Mouse (Mus musculus) neural tube, embryonic 14.5 days (tissue): Measurements from ENCODE around the gene Dcn. TPM values are rescaled to one million over a fixed set of nuclear protein-coding genes. Genes with fewer than 3 reads are reported as not detected.

Source experiments
- ATAC-seq: fragments of 200-750 bp; cut with Nextera tagmentation; 2 replicates; pipeline ENCODE4 v1.8.0; 2017; ENCODE audit warnings: low read depth, mild to moderate bottlenecking, moderate TSS enrichment, moderate library complexity
- H3K27ac ChIP-seq: fragments of 300-500 bp; sonication (generic); 2 replicates; pipeline ENCODE4 v1.5.1; 2014; ENCODE audit warnings: low read depth, mild to moderate bottlenecking, control low read depth, low read length, moderate library complexity, mixed read lengths
- H3K27me3 ChIP-seq: fragments of 300-500 bp; sonication (generic); 2 replicates; pipeline ENCODE4 v1.6.1; 2014; ENCODE audit warnings: low read length; ENCODE audit not compliant: control insufficient read depth, insufficient read depth
- H3K36me3 ChIP-seq: fragments of 300-500 bp; sonication (generic); 2 replicates; pipeline ENCODE4 v1.6.1; 2014; ENCODE audit warnings: low read length, mixed read lengths; ENCODE audit not compliant: control insufficient read depth, insufficient read depth
- H3K4me1 ChIP-seq: fragments of 300-500 bp; sonication (generic); 2 replicates; pipeline ENCODE4 v1.6.1; 2014; ENCODE audit warnings: low read length; ENCODE audit not compliant: control insufficient read depth, insufficient read depth
- H3K4me2 ChIP-seq: fragments of 300-500 bp; sonication (generic); 2 replicates; pipeline ENCODE4 v1.6.1; 2014; ENCODE audit warnings: mild to moderate bottlenecking, low read depth, low read length, control low read depth
- H3K4me3 ChIP-seq: fragments of 300-500 bp; sonication (generic); 2 replicates; pipeline ENCODE4 v1.5.1; 2014; ENCODE audit warnings: low read depth, low read length, control low read depth, mixed read lengths
- H3K9ac ChIP-seq: fragments of 300-500 bp; sonication (generic); replicated peaks from 2 replicates; pipeline ENCODE4 v1.6.1; 2014; ENCODE audit warnings: low read depth, mild to moderate bottlenecking, control low read depth, low read length, mixed read lengths
- H3K9me3 ChIP-seq: fragments of 300-500 bp; sonication (generic); 2 replicates; pipeline ENCODE4 v1.6.1; 2016; ENCODE audit warnings: low read length; ENCODE audit not compliant: control insufficient read depth
- WGBS: fragments of 180-500 bp; shearing (Covaris S2); extraction: QIAGEN DNeasy Blood & Tissue Kit; methylation state at CpG from one replicate; pipeline ENCODE4 v1.1.7; 2014; 5-methylcytosine and 5-hydroxymethylcytosine counted together
- polyA plus RNA-seq: library from polyadenylated mRNA; unstranded; fragments of >200 nt; fragmentation: Nextera tagmentation; extraction: Ambion mirVana; gene quantifications from 2 replicates; pipeline ENCODE4 v1.2.1, GENCODE M21; 2014

Gene Dcn
- polyA plus RNA-seq, result 28.5 and 152 TPM in 2 replicates

DNA sequence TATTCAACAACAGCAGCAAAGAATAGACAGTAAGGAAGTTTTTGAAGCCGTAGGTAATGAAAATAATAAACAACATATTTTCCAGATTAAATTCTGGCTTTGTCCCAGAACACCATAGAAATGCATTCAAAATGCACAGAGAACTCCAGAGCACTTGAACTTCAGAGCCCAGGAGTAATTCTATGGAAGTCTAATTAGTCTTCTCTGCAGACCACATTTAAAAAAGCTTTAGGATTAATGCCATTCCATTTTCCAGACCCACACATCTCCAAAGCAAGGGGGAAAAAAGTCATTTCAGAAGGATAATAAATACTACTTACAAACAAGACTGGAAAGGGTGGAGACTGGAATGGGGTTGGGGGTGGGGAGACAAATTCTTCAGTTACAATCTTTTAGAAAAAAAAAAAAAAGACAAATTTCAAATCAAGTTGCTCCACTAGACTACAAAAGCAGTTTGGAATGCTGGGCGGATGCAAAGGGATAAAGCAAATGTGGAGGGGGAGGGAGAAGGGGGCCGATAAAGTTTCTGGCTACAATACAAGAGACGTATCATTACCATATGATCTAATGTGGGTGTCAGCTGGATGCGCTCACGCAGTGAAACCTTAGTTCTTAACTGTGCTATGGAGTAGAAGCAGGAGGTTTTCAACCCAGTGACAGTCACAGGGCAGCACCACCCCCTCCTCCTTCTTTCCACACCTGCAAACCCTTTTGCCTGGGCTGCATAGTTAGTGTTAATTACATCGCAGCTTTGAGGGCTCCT is at the start of gene Dcn:
Gene Dcn (plus strand): TSS at position 606 of the 763 bp plus-strand sequence.
- H3K9ac ChIP-seq, result no peak within 1 kb of the TSS
- H3K27ac ChIP-seq, result no peak within 1 kb of the TSS
- H3K36me3 ChIP-seq, result no peaks in the 10 kb centered on the region
- H3K27me3 ChIP-seq, result no peaks in the 10 kb centered on the region
- peak within 1 kb of the TSS; percentile 17; the same call in 1 of the 2 replicates for H3K4me2 ChIP-seq
- no peak for ATAC-seq
- no peak within 1 kb of the TSS; the same call in 1 of the 2 replicates for H3K4me3 ChIP-seq
- 12% methylated on average over 7 of the region's 7 CpGs for WGBS
- H3K9me3 ChIP-seq, result no peaks in the 10 kb centered on the region
- H3K4me1 ChIP-seq, result no peaks in the 10 kb centered on the region

DNA sequence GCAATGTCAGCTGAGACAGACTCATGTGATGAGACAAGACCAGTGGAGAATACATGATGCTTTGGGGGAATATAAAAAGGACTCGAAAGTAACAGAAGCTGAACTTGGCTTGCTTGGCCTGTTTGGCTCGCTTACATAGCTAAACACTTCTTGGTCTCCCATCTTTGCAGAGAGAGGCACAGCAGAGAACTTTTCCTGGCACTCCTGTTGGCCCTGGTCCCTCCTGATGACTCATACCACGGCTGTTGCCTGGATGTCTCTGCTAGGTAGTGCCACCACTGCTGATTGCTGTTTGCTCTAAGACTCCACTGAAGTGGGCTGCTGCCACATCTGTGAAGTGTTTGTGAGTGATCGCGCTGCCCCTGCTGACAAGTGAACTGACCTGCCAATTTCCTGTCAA is 42.7 kb upstream of the Dcn start:
- Histone ChIP-seq H3K27ac (no peak overlapping the region), H3K36me3 (no peaks in the 10 kb centered on the region), H3K4me3 (no peak overlapping the region), H3K4me1 (no peaks in the 10 kb centered on the region), H3K9ac (no peak overlapping the region), H3K9me3 (no peaks in the 10 kb centered on the region), H3K4me2 (no peak overlapping the region), H3K27me3 (no peaks in the 10 kb centered on the region)
- WGBS, result 94% methylated on average over 5 of the region's 5 CpGs
- no peak for ATAC-seq

DNA sequence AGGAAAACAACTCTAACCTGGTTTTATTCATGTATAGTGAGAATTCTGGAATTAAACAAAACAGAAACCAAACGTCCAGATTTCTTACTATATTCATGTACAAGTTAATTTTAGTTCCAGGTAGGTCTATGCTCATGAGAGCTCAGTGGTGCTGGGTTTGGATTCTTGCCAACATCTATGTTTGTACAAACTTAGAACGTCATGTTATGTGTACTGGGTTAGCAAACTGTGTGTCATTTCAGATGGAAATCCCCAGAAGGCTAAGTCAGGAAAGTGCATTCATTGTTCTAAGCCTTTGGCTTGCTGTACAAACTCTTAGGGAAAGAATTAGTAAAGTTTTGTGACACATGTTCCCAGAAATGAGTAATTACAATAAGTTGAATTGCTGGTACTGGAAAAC is 37.1 kb upstream of the Dcn start:
- ATAC-seq, result no peak
- Histone ChIP-seq H3K9ac (no peak overlapping the region), H3K9me3 (no peaks in the 10 kb centered on the region), H3K4me2 (no peak overlapping the region), H3K27me3 (no peaks in the 10 kb centered on the region), H3K4me3 (no peak overlapping the region), H3K27ac (no peak overlapping the region), H3K36me3 (no peaks in the 10 kb centered on the region), H3K4me1 (no peaks in the 10 kb centered on the region)
- WGBS, result 57% methylated on average over 2 of the region's 2 CpGs

DNA sequence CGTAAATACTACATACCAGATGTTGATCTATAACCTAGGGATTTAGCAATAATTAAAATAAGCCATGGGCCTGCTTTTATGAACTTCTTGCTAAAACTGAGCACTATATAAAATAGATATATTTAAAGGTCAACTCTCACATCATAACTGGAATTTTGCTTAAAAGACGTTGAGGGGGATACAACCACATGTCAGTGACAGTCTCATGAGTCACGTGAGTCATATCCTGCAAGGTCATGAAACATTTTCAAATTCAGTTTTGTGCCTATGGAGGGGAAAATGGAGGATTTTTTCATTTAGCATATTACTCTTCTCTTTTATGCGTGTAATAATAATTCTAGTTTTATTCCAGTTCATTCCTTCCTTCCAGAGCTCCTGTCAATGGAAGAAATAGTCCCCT is 32.9 kb upstream of the Dcn start:
- no peak overlapping the region for H3K27ac ChIP-seq
- H3K27me3 ChIP-seq, result no peaks in the 10 kb centered on the region
- no peak overlapping the region for H3K9ac ChIP-seq
- H3K4me3 ChIP-seq, result no peak overlapping the region
- ATAC-seq, result no peak
- no peak overlapping the region for H3K4me2 ChIP-seq
- H3K4me1 ChIP-seq, result no peaks in the 10 kb centered on the region
- H3K9me3 ChIP-seq, result no peaks in the 10 kb centered on the region
- WGBS, result 92% methylated on average over 4 of the region's 4 CpGs
- H3K36me3 ChIP-seq, result no peaks in the 10 kb centered on the region

DNA sequence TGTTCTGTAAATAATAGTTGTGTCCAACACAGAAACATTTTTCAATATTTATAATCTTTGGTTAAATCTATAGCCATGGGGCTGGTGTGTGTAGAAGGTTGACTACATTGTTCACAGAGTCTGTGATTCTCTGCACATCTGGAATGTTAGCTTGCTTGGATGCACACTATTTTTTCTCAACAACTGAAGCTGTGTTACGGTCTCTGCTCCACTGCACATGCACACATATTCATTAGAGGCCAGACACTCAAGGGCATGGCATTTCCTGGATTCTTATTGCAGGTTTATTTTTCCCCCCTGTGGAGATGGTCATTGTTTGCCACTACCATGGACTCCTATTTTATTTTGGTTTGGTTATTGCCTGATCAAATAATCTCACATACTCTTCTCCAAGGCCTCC is 26.5 kb upstream of the Dcn start:
- Histone ChIP-seq H3K9me3 (no peaks in the 10 kb centered on the region), H3K4me1 (0 out of 2 replicates have a peak, but pooled peaks cover 2% of the 10 kb centered on the region), H3K36me3 (no peaks in the 10 kb centered on the region), H3K4me2 (no peak overlapping the region), H3K4me3 (no peak overlapping the region), H3K27ac (no peak overlapping the region), H3K27me3 (no peaks in the 10 kb centered on the region), H3K9ac (no peak overlapping the region)
- WGBS, result 54% methylated on average over 1 of the region's 1 CpGs
- ATAC-seq, result no peak

DNA sequence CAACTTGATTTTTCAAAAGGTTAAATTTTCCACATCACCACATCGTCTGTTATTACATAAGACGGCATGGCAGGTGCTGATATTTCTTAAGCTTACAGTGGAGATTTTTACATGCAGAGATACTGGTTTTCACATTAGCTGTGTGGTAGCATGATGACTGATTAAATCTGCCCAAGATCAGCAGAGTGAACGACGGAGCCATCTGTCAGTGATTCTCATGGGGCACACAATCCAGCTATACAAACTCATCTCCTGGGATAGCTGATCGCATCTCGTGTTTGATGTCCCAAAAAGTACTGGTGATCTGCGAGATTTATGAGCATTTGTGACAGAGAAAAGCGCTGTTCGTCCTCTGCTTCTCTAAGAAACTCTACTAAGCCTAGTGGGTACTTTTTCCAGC is 25.9 kb upstream of the Dcn start:
- no peak overlapping the region for H3K9ac ChIP-seq
- H3K4me3 ChIP-seq, result no peak overlapping the region
- no peaks in the 10 kb centered on the region for H3K27me3 ChIP-seq
- no peaks in the 10 kb centered on the region for H3K9me3 ChIP-seq
- WGBS, result 37% methylated on average over 9 of the region's 9 CpGs
- ATAC-seq, result 0 out of 2 replicates have a peak, but pooled peaks have one; percentile 49
- H3K4me2 ChIP-seq, result no peak overlapping the region
- H3K4me1 ChIP-seq, result 0 out of 2 replicates have a peak, but pooled peaks cover 2% of the 10 kb centered on the region
- H3K36me3 ChIP-seq, result no peaks in the 10 kb centered on the region
- no peak overlapping the region for H3K27ac ChIP-seq

DNA sequence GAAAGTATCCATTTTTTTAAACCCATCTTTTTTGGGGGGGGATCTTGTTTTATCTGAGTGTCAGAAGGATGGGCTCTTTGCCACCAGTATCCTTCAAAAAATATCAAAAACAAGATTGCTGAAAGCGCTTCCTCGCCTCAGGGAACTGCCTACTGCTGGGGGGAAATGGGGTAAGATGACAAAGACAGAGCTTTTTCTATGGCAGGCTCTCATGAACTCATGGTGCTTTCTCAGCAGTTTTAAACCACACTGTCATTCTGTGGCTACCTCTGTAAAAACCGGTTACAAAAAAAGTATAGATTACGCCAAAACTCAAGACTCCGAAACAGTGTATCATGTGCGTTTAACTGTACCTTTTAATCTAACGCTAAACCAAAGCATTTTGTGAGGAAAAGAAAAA is 22.4 kb upstream of the Dcn start:
- Histone ChIP-seq H3K27ac (no peak overlapping the region), H3K9me3 (no peaks in the 10 kb centered on the region), H3K36me3 (no peaks in the 10 kb centered on the region), H3K4me2 (no peak overlapping the region), H3K9ac (no peak overlapping the region), H3K4me3 (no peak overlapping the region), H3K27me3 (no peaks in the 10 kb centered on the region), H3K4me1 (0 out of 2 replicates have a peak, but pooled peaks cover 2% of the 10 kb centered on the region)
- 87% methylated on average over 7 of the region's 7 CpGs for WGBS
- no peak for ATAC-seq

DNA sequence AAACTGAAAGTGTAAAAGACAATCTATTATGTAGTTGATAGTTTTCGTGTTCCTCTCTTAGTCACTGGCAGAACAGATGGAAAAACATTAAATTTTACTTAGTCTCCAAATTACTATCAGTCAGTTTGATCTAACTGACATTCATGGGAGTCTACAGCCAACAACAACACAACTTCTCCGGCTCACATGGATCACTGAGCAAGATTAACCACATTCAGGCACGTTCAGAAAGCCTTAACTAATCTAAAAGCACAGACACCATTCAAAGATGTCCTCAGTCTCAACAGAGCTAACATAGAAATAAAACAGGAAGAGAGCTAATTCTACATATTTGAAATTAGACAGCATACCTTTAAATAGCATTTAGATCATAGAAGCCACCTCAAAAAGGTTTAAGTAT is 12.6 kb upstream of the Dcn start:
- no peaks in the 10 kb centered on the region for H3K27me3 ChIP-seq

DNA sequence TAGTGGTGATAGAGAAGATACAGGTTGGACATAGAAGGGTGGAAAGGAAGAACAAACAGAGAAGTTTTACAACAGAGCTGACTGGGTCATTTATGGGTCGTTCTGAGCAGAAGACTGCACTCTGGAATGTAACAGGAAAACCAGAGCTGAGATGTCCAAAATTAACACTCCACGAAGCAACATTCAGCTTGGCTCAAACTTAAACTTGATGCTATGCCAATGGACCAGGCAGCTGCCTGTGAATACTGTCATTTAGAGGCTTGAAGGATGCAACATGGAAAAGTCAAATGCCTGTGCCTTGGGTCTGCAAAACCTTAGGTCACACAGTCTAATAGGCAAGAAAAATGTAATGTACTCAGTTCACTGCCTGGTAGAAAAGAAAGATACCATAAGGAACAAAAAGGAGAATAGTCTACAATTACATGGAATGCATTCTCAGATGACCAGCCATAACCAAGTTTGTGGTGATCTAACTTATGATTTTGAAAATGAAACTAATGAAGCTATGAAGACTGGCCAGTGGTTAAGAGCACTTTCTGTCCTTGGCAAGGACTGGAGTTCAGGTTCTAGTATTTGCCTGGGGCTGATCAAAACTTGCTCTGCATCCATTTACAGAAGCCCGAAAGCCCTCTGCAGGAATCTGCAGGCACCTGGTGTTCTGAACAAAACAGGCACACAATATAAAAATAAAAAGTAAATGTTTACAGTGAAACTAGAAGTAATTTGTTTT is 9.8 kb upstream of the Dcn start:
- H3K9me3 ChIP-seq, result no peaks in the 10 kb centered on the region
- H3K4me1 ChIP-seq, result no peaks in the 10 kb centered on the region
- no peaks in the 10 kb centered on the region for H3K27me3 ChIP-seq
- no peak overlapping the region for H3K27ac ChIP-seq
- H3K9ac ChIP-seq, result no peak overlapping the region
- no peak overlapping the region for H3K4me3 ChIP-seq
- 63% methylated on average over 3 of the region's 3 CpGs for WGBS
- H3K4me2 ChIP-seq, result no peak overlapping the region
- no peaks in the 10 kb centered on the region for H3K36me3 ChIP-seq
- ATAC-seq, result no peak

More for the DNA sequence above, 12.6 kb upstream of the Dcn start:
- Histone ChIP-seq H3K4me2 (no peak overlapping the region), H3K4me1 (no peaks in the 10 kb centered on the region), H3K4me3 (no peak overlapping the region), H3K9me3 (no peaks in the 10 kb centered on the region), H3K36me3 (no peaks in the 10 kb centered on the region), H3K27ac (no peak overlapping the region), H3K9ac (no peak overlapping the region)
- no peak for ATAC-seq
- WGBS, result 64% methylated on average over 3 of the region's 3 CpGs
